Mouse (Mus musculus): ENCODE measurements at regions not wholly inside any gene's neighbourhood (a gene's known extent, or its start where the extent isn't known, plus 50 kb on each side); places are given as distances from the start of the nearest gene placed in this dataset.

GRCm38 (mm10) chr4:125316876-125317275, 173.6 kb upstream of the Grik3 start:
- no peak for DNase-seq (ENCODE audit: low spot score in 2 of 2)
- no peak overlapping the region; the same call in 1 of the 2 replicates for H3K27ac ChIP-seq
- H3K4me3 ChIP-seq = no peak overlapping the region
- TF ChIP-seq CTCF (conservative IDR thresholded peaks at IDR 0.05) = no peak

GRCm38 (mm10) chr4:125315818-125316217, 174.7 kb upstream of the Grik3 start:
- no peak for TF ChIP-seq CTCF (conservative IDR thresholded peaks at IDR 0.05)
- peak; percentile 63 to 65 for DNase-seq (ENCODE audit: low spot score in 2 of 2)
- Histone ChIP-seq H3K27ac (peak overlapping the region; percentile 28; the same call in 1 of the 2 replicates), H3K4me3 (no peak overlapping the region)

GRCm38 (mm10) chr4:125313892-125314291, 176.6 kb upstream of the Grik3 start:
- DNase-seq (ENCODE audit: low spot score in 2 of 2) = no peak
- no peak for TF ChIP-seq CTCF (conservative IDR thresholded peaks at IDR 0.05)
- no peak overlapping the region for H3K27ac ChIP-seq
- no peak overlapping the region for H3K4me3 ChIP-seq

GRCm38 (mm10) chr4:125313252-125313651, 177.2 kb upstream of the Grik3 start:
- TF ChIP-seq CTCF (conservative IDR thresholded peaks at IDR 0.05) = no peak
- no peak for DNase-seq (ENCODE audit: low spot score in 2 of 2)
- H3K4me3 ChIP-seq = no peak overlapping the region
- no peak overlapping the region for H3K27ac ChIP-seq

DNA sequence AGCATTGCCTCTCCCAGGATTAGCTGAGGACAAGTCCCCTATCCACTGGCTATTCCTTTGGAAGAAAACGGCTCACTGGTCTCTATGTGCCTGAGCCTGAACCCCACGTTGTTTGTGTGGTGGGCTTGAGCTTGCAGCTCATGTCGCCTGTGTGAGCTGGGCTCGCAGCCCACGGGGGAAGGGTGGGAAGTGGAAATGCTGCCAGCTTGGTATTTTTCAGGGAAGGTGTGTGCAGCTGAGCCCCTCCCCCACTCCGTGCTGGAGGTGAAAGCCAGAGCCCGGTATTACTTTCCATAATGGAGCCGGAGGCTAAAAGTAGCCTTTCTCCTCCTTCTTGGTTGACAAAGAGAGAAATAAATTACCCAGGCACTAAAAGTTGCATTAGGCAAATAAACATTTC, 180.5 kb upstream of the Zc3h12a start:
- DNase-seq (ENCODE audit: low spot score in 2 of 2) = no peak
- Histone ChIP-seq H3K27ac (no peak overlapping the region), H3K4me3 (no peak overlapping the region)
- TF ChIP-seq CTCF (conservative IDR thresholded peaks at IDR 0.05) = no peak

GRCm38 (mm10) chr4:125305766-125306165, 178.1 kb upstream of the Zc3h12a start:
- no peak for DNase-seq (ENCODE audit: low spot score in 2 of 2)
- peak overlapping the region; percentile 32; the same call in 1 of the 2 replicates for H3K27ac ChIP-seq
- H3K4me3 ChIP-seq = no peak overlapping the region
- TF ChIP-seq CTCF (conservative IDR thresholded peaks at IDR 0.05) = no peak

GRCm38 (mm10) chr4:125302660-125303059, 175.0 kb upstream of the Zc3h12a start:
- Histone ChIP-seq H3K4me3 (no peak overlapping the region), H3K27ac (no peak overlapping the region)
- TF ChIP-seq CTCF (conservative IDR thresholded peaks at IDR 0.05) = no peak
- DNase-seq (ENCODE audit: low spot score in 2 of 2) = no peak

- H3K27ac ChIP-seq = no peak overlapping the region
- no peak overlapping the region for H3K4me3 ChIP-seq
- no peak for DNase-seq (ENCODE audit: low spot score in 2 of 2)
- no peak for TF ChIP-seq CTCF (conservative IDR thresholded peaks at IDR 0.05)
Observed at GRCm38 (mm10) chr4:125300503-125301457, 173.1 kb upstream of the Zc3h12a start.

DNA sequence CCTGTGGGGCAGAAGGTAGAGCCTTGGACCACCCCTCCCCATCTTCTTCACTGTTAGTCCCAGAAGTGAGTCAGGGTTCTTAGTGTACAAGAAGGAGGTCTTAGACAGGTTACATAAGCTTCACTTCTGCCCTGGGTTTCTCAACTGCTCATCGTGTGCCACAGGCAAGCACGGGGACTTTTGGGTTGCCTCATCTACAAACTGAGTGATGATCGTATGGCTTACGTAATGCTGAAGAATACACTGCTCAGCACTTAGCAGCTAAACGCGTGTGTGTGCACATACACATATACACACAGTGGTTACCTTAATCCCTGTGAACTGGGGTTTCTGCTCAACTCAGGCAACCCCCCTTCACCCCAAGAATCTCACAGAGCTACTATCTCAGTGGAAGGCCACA, 163.1 kb upstream of the Zc3h12a start:
- Histone ChIP-seq H3K4me3 (no peak overlapping the region), H3K27ac (no peak overlapping the region)
- no peak for TF ChIP-seq CTCF (conservative IDR thresholded peaks at IDR 0.05)
- no peak for DNase-seq (ENCODE audit: low spot score in 2 of 2)

DNA sequence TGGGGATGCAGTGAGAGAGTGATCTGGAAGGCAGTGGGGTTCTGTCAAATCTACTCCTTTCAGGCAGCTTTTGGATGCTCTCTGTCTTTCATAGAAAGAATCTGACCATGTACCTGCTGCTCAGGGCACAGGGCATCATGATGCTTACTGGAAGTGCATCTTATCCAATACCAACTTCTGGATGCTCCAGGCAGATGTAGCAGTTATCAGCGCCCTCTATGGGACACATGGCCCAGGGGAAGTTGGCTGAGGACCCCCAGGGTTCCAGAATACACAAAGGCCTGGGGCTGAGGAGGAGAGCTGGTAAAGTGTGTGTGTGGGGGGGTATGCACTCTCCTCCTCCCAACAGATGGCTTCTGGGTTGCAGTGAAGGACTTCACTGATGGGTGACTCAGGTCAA, 162.1 kb upstream of the Zc3h12a start:
- DNase-seq (ENCODE audit: low spot score in 2 of 2) = no peak
- H3K27ac ChIP-seq = no peak overlapping the region; the same call in 1 of the 2 replicates
- peak; percentile 43 for TF ChIP-seq CTCF (conservative IDR thresholded peaks at IDR 0.05)
- H3K4me3 ChIP-seq = no peak overlapping the region

DNA sequence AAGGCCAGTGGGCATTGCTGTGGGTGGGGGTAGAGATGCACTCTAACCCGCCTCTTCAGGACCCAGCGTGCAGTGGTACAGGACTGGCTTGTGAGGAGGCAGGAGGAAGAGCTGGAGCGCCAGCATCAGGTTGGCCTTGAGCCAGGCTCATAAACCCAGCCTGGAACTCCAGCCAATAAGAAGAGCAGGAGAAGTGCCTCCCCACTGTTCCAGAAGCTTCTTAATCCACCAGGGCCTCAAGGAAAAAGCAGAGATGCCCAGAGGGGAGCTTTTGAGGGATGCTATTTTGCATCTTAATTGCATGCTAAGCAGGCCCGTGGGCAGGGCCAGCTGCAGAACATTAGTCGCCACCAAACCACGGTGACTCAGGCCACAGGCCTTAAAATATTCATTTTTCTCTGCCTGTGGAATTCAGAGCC, 161.4 kb upstream of the Zc3h12a start:
- TF ChIP-seq CTCF (conservative IDR thresholded peaks at IDR 0.05) = no peak
- DNase-seq (ENCODE audit: low spot score in 2 of 2) = peak in 1 of 2 experiments; percentile 47
- H3K27ac ChIP-seq = no peak overlapping the region; the same call in 1 of the 2 replicates
- H3K4me3 ChIP-seq = no peak overlapping the region

DNA sequence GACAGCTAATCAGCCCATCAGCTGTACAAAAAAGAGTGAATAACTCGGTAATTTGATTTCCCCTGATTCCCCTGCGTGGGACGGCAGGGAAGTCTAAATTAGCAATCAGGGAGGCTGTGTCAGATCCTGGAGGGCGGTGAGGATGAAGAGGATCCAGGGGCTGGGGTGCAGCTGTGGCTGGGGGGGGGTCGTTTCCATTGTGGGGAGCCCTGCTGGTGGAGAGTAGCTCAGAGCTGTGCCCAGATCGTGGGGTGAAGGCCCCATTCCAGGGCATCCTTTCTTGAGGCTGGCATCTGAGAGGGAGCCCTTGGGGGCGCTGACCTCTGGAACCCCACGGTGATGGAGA, 155.3 kb upstream of the Zc3h12a start:
- no peak for TF ChIP-seq CTCF (conservative IDR thresholded peaks at IDR 0.05)
- H3K4me3 ChIP-seq = peak overlapping the region; percentile 41
- peak overlapping the region; percentile 88 for H3K27ac ChIP-seq
- no peak for DNase-seq (ENCODE audit: low spot score in 2 of 2)

DNA sequence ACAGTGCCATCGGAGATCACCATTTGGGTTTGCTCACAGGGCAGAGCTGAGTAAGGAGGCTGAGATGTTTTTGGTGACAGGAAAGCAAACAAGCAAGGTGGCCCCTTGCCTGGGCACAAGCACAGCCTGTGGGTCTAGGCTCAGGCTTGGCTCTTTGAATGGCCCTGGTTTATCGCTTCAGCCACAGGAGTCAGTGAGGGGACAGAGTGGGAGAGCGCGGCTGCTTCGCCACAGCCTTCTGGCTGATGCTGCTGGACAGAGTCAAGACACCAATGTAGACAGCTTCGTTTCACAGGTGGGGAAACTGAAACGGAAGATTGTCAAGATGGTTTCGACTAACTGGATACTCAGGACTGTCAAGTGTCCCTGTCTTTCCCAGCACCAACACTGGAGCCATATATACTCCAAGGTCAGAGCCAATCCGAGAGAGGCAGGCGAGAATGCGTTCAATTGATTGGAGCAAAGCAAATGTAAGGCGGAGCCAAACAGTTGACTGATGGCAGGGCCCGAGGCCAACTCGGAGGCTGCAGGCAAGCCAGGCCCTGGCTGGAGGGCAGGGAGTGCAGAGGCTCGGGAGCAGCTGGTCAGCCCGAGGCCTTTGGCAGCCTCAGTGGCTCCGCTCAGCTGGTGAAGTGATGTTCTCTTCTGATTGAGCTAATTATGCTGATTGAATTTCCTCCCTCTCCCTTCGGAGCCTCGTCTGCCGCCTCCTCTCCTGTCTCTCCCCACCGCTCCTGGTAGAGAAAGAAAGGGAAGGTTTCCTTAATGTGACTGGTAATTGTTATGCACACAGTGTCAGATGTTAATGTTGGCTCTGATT, 154.7 kb upstream of the Zc3h12a start:
- DNase-seq (ENCODE audit: low spot score in 2 of 2) = peak; percentile 67 to 75
- no peak for TF ChIP-seq CTCF (conservative IDR thresholded peaks at IDR 0.05)
- H3K4me3 ChIP-seq = peak overlapping the region; percentile 41
- peak overlapping the region; percentile 88 for H3K27ac ChIP-seq

Measured in layer of hippocampus, adult 2 months (tissue).